Mouse (Mus musculus): ENCODE data around the gene Zdhhc13. TPM values are rescaled to one million over a fixed set of nuclear protein-coding genes. Genes with fewer than 3 reads are reported as not detected.
A peak's percentile ranks its signal among the peaks of the same experiment; 100 is the strongest.

The Zdhhc13 gene
- total and polyA plus RNA-seq, 2 experiments from 2014 or later: 28.3 to 58.9 TPM

DNA sequence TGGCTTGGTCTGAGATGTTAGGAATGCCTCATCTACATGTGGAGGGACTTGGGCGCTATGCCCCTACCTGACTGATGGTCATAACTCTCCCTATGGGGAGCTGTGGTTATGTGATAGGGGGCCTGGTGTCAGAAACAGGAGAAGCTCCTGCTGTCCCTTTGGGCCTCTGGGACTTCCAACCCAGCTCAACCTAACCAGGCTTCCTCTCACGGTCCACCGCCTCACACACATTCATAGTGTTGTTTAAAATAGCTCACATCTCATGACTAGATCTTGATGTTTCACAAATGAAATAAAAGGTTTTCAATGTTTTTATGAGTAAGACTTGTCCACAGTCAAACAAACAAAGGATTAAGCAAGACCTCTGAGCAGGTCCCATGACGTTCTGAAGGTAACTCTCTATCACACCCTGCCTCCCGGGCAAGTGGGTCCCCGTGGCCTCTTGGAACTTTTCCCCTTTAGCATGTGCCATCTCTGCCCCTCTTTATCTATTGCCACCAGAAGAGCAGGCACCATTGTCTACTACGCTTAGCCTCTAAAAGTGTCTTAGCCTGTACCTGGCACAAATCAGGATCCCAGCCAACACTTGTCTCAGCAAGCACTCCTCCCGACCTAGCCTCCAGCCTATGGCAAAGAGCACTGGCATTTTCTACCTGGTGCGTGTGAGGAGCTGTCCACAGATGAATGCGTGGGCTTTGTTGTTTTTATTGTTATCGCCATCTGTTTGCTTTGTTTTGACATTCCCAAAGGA, 3.9 kb upstream of the Zdhhc13 start:
- Histone ChIP-seq H3K36me3 (ENCODE audit: insufficient read depth) (no peaks in the 10 kb centered on the region), H3K9ac (no peak overlapping the region), H3K4me2 (ENCODE audit: low read depth) (no peak overlapping the region), H3K9me3 (ENCODE audit: low read length) (no peaks in the 10 kb centered on the region), H3K4me1 (ENCODE audit: insufficient read depth) (0 out of 2 replicates have a peak, but pooled peaks cover 4% of the 10 kb centered on the region), H3K4me3 (ENCODE audit: low read depth, low read length) (no peak overlapping the region), H3K27ac (ENCODE audit: low read depth, low read length) (no peak overlapping the region), H3K27me3 (ENCODE audit: insufficient read depth, low read length) (no peaks in the 10 kb centered on the region)
- ATAC-seq: no peak
- WGBS: 86% methylated on average over 11 of the region's 11 CpGs
- DNase-seq: no peak
- TF ChIP-seq CTCF (IDR thresholded peaks at IDR 0.05; ENCODE audit: low read depth): no peak

DNA sequence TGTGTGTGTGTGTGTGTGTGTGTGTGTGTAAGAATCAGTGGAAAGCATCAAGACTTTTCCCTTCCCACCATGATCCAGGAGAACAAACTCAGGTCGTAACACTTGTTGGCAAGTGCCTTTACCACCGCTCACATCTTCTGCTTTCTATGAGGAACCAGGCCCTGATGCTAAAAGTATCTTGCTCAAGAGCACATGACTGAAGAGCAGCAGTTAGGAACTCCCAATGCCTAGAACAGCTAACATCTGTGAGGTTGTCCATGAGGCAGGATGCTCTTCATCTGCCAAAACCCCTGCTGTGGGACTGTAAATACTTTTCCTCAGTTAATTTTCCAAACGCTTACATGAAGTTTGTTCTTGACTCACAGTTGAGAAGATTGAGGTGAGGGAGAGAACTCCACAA, 455 bp upstream of the Zdhhc13 start:
- Histone ChIP-seq H3K9me3 (ENCODE audit: low read length) (no peaks in the 10 kb centered on the region), H3K4me2 (ENCODE audit: low read depth) (peak overlapping the region; percentile 83), H3K9ac (no peak overlapping the region), H3K4me1 (ENCODE audit: insufficient read depth) (peaks cover 13% of the 10 kb centered on the region; the same call in 1 of the 2 replicates), H3K27me3 (ENCODE audit: insufficient read depth, low read length) (no peaks in the 10 kb centered on the region), H3K4me3 (ENCODE audit: low read depth, low read length) (peak overlapping the region; percentile 85), H3K27ac (ENCODE audit: low read depth, low read length) (no peak overlapping the region), H3K36me3 (ENCODE audit: insufficient read depth) (no peaks in the 10 kb centered on the region)
- TF ChIP-seq CTCF (IDR thresholded peaks at IDR 0.05; ENCODE audit: low read depth): no peak
- WGBS: 68% methylated on average over 3 of the region's 3 CpGs
- ATAC-seq (peak; percentile 4; the same call in 1 of the 2 replicates), DNase-seq (no peak)

DNA sequence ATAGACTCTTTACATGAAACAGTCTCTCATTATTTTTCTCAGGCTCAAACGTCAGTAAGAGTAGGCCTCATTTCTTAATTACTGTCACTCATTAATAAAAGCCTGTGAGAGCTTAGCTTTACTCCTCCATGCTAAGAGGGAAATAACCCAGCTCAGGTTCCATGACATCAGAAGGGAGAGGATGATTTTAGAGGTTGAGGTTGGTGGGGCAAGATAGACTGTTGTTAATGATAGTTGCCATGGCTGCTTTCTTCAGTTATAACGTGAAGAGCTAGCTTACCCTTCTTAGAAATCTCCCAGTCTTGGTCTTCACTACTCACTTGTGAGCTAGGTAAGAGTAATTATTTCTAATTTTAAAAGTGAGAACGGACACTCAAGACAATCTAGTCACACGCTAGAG, 1.3 kb downstream of the Zdhhc13 start:
- Histone ChIP-seq H3K4me3 (ENCODE audit: low read depth, low read length) (peak overlapping the region; percentile 20), H3K4me1 (ENCODE audit: insufficient read depth) (peaks cover 13% of the 10 kb centered on the region; the same call in 1 of the 2 replicates), H3K9ac (no peak overlapping the region), H3K4me2 (ENCODE audit: low read depth) (peak overlapping the region; percentile 83), H3K36me3 (ENCODE audit: insufficient read depth) (no peaks in the 10 kb centered on the region), H3K27ac (ENCODE audit: low read depth, low read length) (no peak overlapping the region), H3K9me3 (ENCODE audit: low read length) (no peaks in the 10 kb centered on the region), H3K27me3 (ENCODE audit: insufficient read depth, low read length) (no peaks in the 10 kb centered on the region)
- no peak for DNase-seq
- no peak for TF ChIP-seq CTCF (IDR thresholded peaks at IDR 0.05; ENCODE audit: low read depth)
- WGBS: 29% methylated on average over 4 of the region's 4 CpGs
- no peak for ATAC-seq

DNA sequence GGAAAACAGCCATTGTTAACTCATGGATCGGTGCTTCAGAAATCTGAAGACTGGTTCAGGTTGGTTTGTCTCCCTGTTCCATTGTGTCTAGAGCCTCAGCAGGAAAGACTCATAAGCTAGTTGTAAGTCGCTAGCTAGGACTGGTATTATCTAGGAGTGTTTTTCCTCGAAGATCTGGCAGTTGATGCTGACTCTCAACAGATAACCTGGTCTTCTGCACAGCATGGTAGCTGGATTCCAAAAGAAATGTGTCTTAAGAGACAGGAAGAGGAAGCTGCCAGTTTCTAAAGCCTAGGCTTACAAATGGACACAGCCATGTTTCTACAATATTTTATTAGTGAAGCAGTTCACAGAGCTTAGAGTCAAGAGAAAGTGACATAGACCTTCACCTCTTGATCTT, 2.6 kb downstream of the Zdhhc13 start:
- no peak for ATAC-seq
- no peaks in the 10 kb centered on the region for H3K9me3 ChIP-seq (ENCODE audit: low read length)
- no peak overlapping the region for H3K4me3 ChIP-seq (ENCODE audit: low read depth, low read length)
- TF ChIP-seq CTCF (IDR thresholded peaks at IDR 0.05; ENCODE audit: low read depth): no peak
- peaks cover 13% of the 10 kb centered on the region; the same call in 1 of the 2 replicates for H3K4me1 ChIP-seq (ENCODE audit: insufficient read depth)
- H3K36me3 ChIP-seq (ENCODE audit: insufficient read depth): peaks cover 4% of the 10 kb centered on the region; the same call in 1 of the 2 replicates
- H3K27ac ChIP-seq (ENCODE audit: low read depth, low read length): no peak overlapping the region
- H3K4me2 ChIP-seq (ENCODE audit: low read depth): no peak overlapping the region
- H3K27me3 ChIP-seq (ENCODE audit: insufficient read depth, low read length): no peaks in the 10 kb centered on the region
- H3K9ac ChIP-seq: no peak overlapping the region
- no peak for DNase-seq
- WGBS: 79% methylated on average over 3 of the region's 3 CpGs

DNA sequence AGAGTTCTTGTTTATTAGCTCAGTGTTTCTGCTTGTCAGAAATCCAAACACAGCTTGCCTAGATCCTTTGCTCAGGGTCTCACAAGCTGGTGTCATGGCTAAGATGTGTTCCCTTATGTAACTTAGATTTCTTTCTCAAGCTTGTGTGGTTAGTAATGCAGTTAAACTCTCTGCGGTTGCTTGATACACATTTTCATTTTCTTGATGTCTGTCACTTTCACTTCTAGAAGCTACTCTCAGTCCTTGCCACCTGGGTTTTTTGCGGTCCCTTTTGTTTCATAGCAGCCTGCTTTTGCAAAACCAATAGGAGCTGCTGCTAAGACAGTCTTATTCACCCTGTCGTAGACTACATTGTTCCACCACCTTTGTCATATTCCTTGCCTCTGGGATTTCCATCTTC, 6.3 kb downstream of the Zdhhc13 start:
- peaks cover 8% of the 10 kb centered on the region; the same call in 1 of the 2 replicates for H3K4me1 ChIP-seq (ENCODE audit: insufficient read depth)
- no peak overlapping the region for H3K27ac ChIP-seq (ENCODE audit: low read depth, low read length)
- H3K36me3 ChIP-seq (ENCODE audit: insufficient read depth): peaks cover 12% of the 10 kb centered on the region
- ATAC-seq: no peak
- H3K9me3 ChIP-seq (ENCODE audit: low read length): no peaks in the 10 kb centered on the region
- DNase-seq: no peak
- 80% methylated on average over 3 of the region's 3 CpGs for WGBS
- H3K4me3 ChIP-seq (ENCODE audit: low read depth, low read length): no peak overlapping the region
- no peak overlapping the region for H3K9ac ChIP-seq
- H3K27me3 ChIP-seq (ENCODE audit: insufficient read depth, low read length): no peaks in the 10 kb centered on the region
- no peak overlapping the region for H3K4me2 ChIP-seq (ENCODE audit: low read depth)
- TF ChIP-seq CTCF (IDR thresholded peaks at IDR 0.05; ENCODE audit: low read depth): no peak

DNA sequence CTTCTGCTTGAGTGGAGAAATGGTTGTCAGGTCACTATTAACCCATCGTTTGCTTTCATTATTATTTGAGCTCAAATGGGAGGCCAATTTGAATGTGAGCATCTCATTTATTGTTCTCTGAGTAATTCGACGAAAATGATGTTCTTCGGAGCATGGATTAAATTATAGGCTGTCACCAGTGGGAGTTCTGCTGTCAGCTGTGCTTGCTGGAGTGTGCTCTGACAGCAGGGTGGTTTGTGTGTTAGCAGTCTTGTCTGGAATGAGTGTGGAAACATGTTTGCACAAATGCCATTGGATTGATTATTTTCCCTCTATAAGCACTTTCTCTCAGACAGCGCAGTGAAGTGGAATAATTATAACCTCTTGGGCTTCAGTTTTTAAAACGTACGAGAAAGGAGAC, 14.6 kb downstream of the Zdhhc13 start:
- ATAC-seq (peak; percentile 94), DNase-seq (peak; percentile 51)
- Histone ChIP-seq H3K36me3 (ENCODE audit: insufficient read depth) (peaks cover 24% of the 10 kb centered on the region), H3K9ac (no peak overlapping the region), H3K4me1 (ENCODE audit: insufficient read depth) (no peaks in the 10 kb centered on the region), H3K4me3 (ENCODE audit: low read depth, low read length) (no peak overlapping the region), H3K4me2 (ENCODE audit: low read depth) (no peak overlapping the region), H3K27ac (ENCODE audit: low read depth, low read length) (0 out of 2 replicates have a peak overlapping the region, but pooled peaks have one; percentile 9), H3K27me3 (ENCODE audit: insufficient read depth, low read length) (no peaks in the 10 kb centered on the region), H3K9me3 (ENCODE audit: low read length) (no peaks in the 10 kb centered on the region)
- no peak for TF ChIP-seq CTCF (IDR thresholded peaks at IDR 0.05; ENCODE audit: low read depth)
- 40% methylated on average over 7 of the region's 7 CpGs for WGBS

DNA sequence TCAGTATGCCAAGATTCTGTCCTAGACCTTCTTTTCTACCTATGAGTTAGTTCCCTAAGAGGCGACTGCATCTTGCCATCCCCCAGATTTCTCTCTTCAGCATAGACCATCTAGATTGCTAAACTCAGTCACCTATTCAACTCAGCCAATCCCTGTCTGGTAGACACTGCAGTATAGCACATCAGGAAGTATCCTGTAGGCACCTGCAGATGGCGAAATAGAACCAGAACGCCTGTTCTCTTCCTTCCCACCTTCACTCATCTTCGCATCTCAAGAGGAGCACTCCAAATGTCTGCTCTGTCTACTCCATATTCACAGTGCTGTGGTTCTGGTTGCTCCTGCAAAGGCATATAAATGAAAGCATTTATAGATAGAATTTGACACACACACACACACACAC, 17.8 kb downstream of the Zdhhc13 start:
- Histone ChIP-seq H3K9me3 (ENCODE audit: low read length) (no peaks in the 10 kb centered on the region), H3K9ac (no peak overlapping the region), H3K27me3 (ENCODE audit: insufficient read depth, low read length) (no peaks in the 10 kb centered on the region), H3K4me2 (ENCODE audit: low read depth) (no peak overlapping the region), H3K4me1 (ENCODE audit: insufficient read depth) (no peaks in the 10 kb centered on the region), H3K27ac (ENCODE audit: low read depth, low read length) (no peak overlapping the region), H3K4me3 (ENCODE audit: low read depth, low read length) (no peak overlapping the region), H3K36me3 (ENCODE audit: insufficient read depth) (peaks cover 26% of the 10 kb centered on the region)
- 92% methylated on average over 4 of the region's 4 CpGs for WGBS
- TF ChIP-seq CTCF (IDR thresholded peaks at IDR 0.05; ENCODE audit: low read depth): 0 out of 2 replicates have a peak, but pooled peaks have one; percentile 15
- ATAC-seq (no peak), DNase-seq (no peak)

Data from forebrain, postnatal 0 days (tissue).